Mouse (Mus musculus) hindbrain, embryonic 16.5 days (tissue): Measurements from ENCODE around the gene Gm3045. TPM values are rescaled to one million over a fixed set of nuclear protein-coding genes. Genes with fewer than 3 reads are reported as not detected.

Source experiments
- ATAC-seq: fragments of 200-750 bp; cut with Nextera tagmentation; 2 replicates; pipeline ENCODE4 v1.8.0; 2017; ENCODE audit warnings: moderate TSS enrichment, moderate library complexity
- H3K27ac ChIP-seq: fragments of 300-500 bp; sonication (generic); 2 replicates; pipeline ENCODE4 v1.5.1; 2014; ENCODE audit warnings: low read depth, mild to moderate bottlenecking, control low read depth, low read length, moderate library complexity
- H3K27me3 ChIP-seq: fragments of 300-500 bp; sonication (generic); replicated peaks from 2 replicates; pipeline ENCODE4 v1.6.1; 2014; ENCODE audit warnings: low read length; ENCODE audit not compliant: control insufficient read depth, insufficient read depth
- H3K36me3 ChIP-seq: fragments of 300-500 bp; sonication (generic); 2 replicates; pipeline ENCODE4 v1.6.1; 2014; ENCODE audit warnings: mild to moderate bottlenecking, low read length, moderate library complexity, mixed read lengths; ENCODE audit not compliant: control insufficient read depth, insufficient read depth
- H3K4me1 ChIP-seq: fragments of 300-500 bp; sonication (generic); 2 replicates; pipeline ENCODE4 v1.6.1; 2014; ENCODE audit warnings: low read depth, low read length; ENCODE audit not compliant: control insufficient read depth, insufficient read depth
- H3K4me2 ChIP-seq: fragments of 300-500 bp; sonication (generic); 2 replicates; pipeline ENCODE4 v1.6.1; 2014; ENCODE audit warnings: mild to moderate bottlenecking, low read length, control low read depth, moderate library complexity
- H3K4me3 ChIP-seq: fragments of 300-500 bp; sonication (generic); 2 replicates; pipeline ENCODE4 v1.5.1; 2014; ENCODE audit warnings: mild to moderate bottlenecking, low read length, control low read depth, moderate library complexity
- H3K9ac ChIP-seq: fragments of 300-500 bp; sonication (generic); 2 replicates; pipeline ENCODE4 v1.6.1; 2014; ENCODE audit warnings: low read depth, mild to moderate bottlenecking, control low read depth, low read length, moderate library complexity
- H3K9me3 ChIP-seq: fragments of 300-500 bp; sonication (generic); 2 replicates; pipeline ENCODE4 v1.6.1; 2014; ENCODE audit warnings: mild to moderate bottlenecking, low read length, moderate library complexity; ENCODE audit not compliant: control insufficient read depth
- WGBS: fragments of 180-500 bp; shearing (Covaris S2); extraction: QIAGEN DNeasy Blood & Tissue Kit; methylation state at CpG from one replicate; pipeline ENCODE4 v1.1.7; 2014; 5-methylcytosine and 5-hydroxymethylcytosine counted together
- polyA plus RNA-seq: library from polyadenylated mRNA; unstranded; fragments of >200 nt; fragmentation: Nextera tagmentation; extraction: Ambion mirVana; gene quantifications from 2 replicates; pipeline ENCODE4 v1.2.1, GENCODE M21; 2015

Gm3045 gene
- polyA plus RNA-seq, 1 experiment from 2014 or later: not detected

- Histone ChIP-seq H3K4me2 (no peak overlapping the region), H3K36me3 (no peaks in the 10 kb centered on the region), H3K27ac (no peak overlapping the region), H3K4me1 (peaks cover 5% of the 10 kb centered on the region), H3K27me3 (peaks cover 16% of the 10 kb centered on the region), H3K4me3 (no peak overlapping the region), H3K9ac (no peak overlapping the region), H3K9me3 (no peaks in the 10 kb centered on the region)
- WGBS: 8% methylated on average over 10 of the region's 10 CpGs
- ATAC-seq: no peak
Observed at GRCm38 (mm10) chr13:56433466-56433865, 7.1 kb downstream of the Gm3045 start.

GRCm38 (mm10) chr13:56434311-56434751 is 7.9 kb downstream of the Gm3045 start:
- H3K4me3 ChIP-seq: no peak overlapping the region
- no peak for ATAC-seq
- H3K4me2 ChIP-seq: no peak overlapping the region
- H3K9ac ChIP-seq: no peak overlapping the region
- WGBS: 72% methylated on average over 9 of the region's 9 CpGs
- H3K9me3 ChIP-seq: no peaks in the 10 kb centered on the region
- H3K4me1 ChIP-seq: peaks cover 11% of the 10 kb centered on the region
- no peak overlapping the region for H3K27ac ChIP-seq
- H3K36me3 ChIP-seq: no peaks in the 10 kb centered on the region
- H3K27me3 ChIP-seq: peaks cover 23% of the 10 kb centered on the region

GRCm38 (mm10) chr13:56435615-56436287 is 9.4 kb downstream of the Gm3045 start:
- Histone ChIP-seq H3K36me3 (no peaks in the 10 kb centered on the region), H3K4me1 (peaks cover 11% of the 10 kb centered on the region), H3K9ac (no peak overlapping the region), H3K27me3 (peaks cover 35% of the 10 kb centered on the region), H3K9me3 (no peaks in the 10 kb centered on the region), H3K27ac (no peak overlapping the region), H3K4me3 (no peak overlapping the region), H3K4me2 (no peak overlapping the region)
- peak; percentile 40; the same call in 1 of the 2 replicates for ATAC-seq
- WGBS: 50% methylated on average over 10 of the region's 10 CpGs

GRCm38 (mm10) chr13:56438211-56439075 is 12.0 kb downstream of the Gm3045 start, which contains the start of gene Slc25a48:
TSS of gene Slc25a48 (plus strand) at chr13:56438355.
- WGBS: 3% methylated on average over 51 of the region's 51 CpGs
- Histone ChIP-seq H3K4me1 (peaks cover 11% of the 10 kb centered on the region), H3K9ac (peak within 1 kb of the TSS; percentile 46), H3K36me3 (no peaks in the 10 kb centered on the region), H3K27ac (no peak within 1 kb of the TSS), H3K9me3 (no peaks in the 10 kb centered on the region), H3K4me2 (peak within 1 kb of the TSS; percentile 74), H3K4me3 (peak within 1 kb of the TSS; percentile 39), H3K27me3 (peaks cover 35% of the 10 kb centered on the region)
- ATAC-seq: no peak

- Histone ChIP-seq H3K4me1 (peaks cover 6% of the 10 kb centered on the region), H3K36me3 (no peaks in the 10 kb centered on the region), H3K4me3 (no peak overlapping the region), H3K4me2 (no peak overlapping the region), H3K27ac (no peak overlapping the region), H3K9ac (no peak overlapping the region), H3K9me3 (no peaks in the 10 kb centered on the region), H3K27me3 (peaks cover 20% of the 10 kb centered on the region)
- WGBS: 85% methylated on average over 7 of the region's 7 CpGs
- ATAC-seq: no peak
Observed at GRCm38 (mm10) chr13:56443411-56443810, 17.0 kb downstream of the Gm3045 start.

- no peak overlapping the region for H3K27ac ChIP-seq
- H3K4me3 ChIP-seq: no peak overlapping the region
- no peaks in the 10 kb centered on the region for H3K4me1 ChIP-seq
- H3K9ac ChIP-seq: no peak overlapping the region
- H3K27me3 ChIP-seq: peaks cover 14% of the 10 kb centered on the region
- no peak overlapping the region for H3K4me2 ChIP-seq
- no peaks in the 10 kb centered on the region for H3K36me3 ChIP-seq
- WGBS: 92% methylated on average over 3 of the region's 3 CpGs
- ATAC-seq: no peak
- H3K9me3 ChIP-seq: no peaks in the 10 kb centered on the region
Observed at GRCm38 (mm10) chr13:56444112-56444511, 17.7 kb downstream of the Gm3045 start.

GRCm38 (mm10) chr13:56444996-56445395 is 18.6 kb downstream of the Gm3045 start:
- Histone ChIP-seq H3K27me3 (peaks cover 6% of the 10 kb centered on the region), H3K4me2 (no peak overlapping the region), H3K9me3 (no peaks in the 10 kb centered on the region), H3K27ac (no peak overlapping the region), H3K9ac (no peak overlapping the region), H3K36me3 (no peaks in the 10 kb centered on the region), H3K4me3 (no peak overlapping the region), H3K4me1 (peaks cover 2% of the 10 kb centered on the region; the same call in 1 of the 2 replicates)
- 92% methylated on average over 6 of the region's 6 CpGs for WGBS
- no peak for ATAC-seq

- WGBS: 45% methylated on average over 10 of the region's 10 CpGs
- Histone ChIP-seq H3K27ac (no peak overlapping the region), H3K4me1 (peaks cover 2% of the 10 kb centered on the region; the same call in 1 of the 2 replicates), H3K36me3 (no peaks in the 10 kb centered on the region), H3K27me3 (no peaks in the 10 kb centered on the region), H3K4me3 (no peak overlapping the region), H3K9me3 (no peaks in the 10 kb centered on the region), H3K4me2 (no peak overlapping the region), H3K9ac (no peak overlapping the region)
- ATAC-seq: peak; percentile 77
Observed at GRCm38 (mm10) chr13:56449239-56450030, 23.0 kb downstream of the Gm3045 start.
